Mouse (Mus musculus): ENCODE results near the gene Cdkn1b.
A peak's percentile ranks its signal among the peaks of the same experiment; 100 is the strongest.

The Cdkn1b gene

GRCm38 (mm10) chr6:134929926-134930325 lies 9.7 kb downstream of the Cdkn1b start:
- no peak for DNase-seq (ENCODE audit: low spot score)

- no peak for DNase-seq (ENCODE audit: low spot score)
These were observed 10.2 kb downstream of the Cdkn1b start for GRCm38 (mm10) chr6:134930383-134930782.

- no peak for DNase-seq (ENCODE audit: low spot score)
These were observed 10.9 kb downstream of the Cdkn1b start for GRCm38 (mm10) chr6:134931146-134931545.

- no peak for DNase-seq (ENCODE audit: low spot score)
These were observed 12.4 kb downstream of the Cdkn1b start for GRCm38 (mm10) chr6:134932486-134933206.

- DNase-seq (ENCODE audit: low spot score): no peak
These were observed 13.0 kb downstream of the Cdkn1b start for GRCm38 (mm10) chr6:134933207-134933558.

- no peak for DNase-seq (ENCODE audit: low spot score)
These were observed 14.1 kb downstream of the Cdkn1b start for GRCm38 (mm10) chr6:134934305-134934704.

GRCm38 (mm10) chr6:134939781-134940180 lies 19.6 kb downstream of the Cdkn1b start:
- DNase-seq (ENCODE audit: low spot score): no peak

GRCm38 (mm10) chr6:134943759-134944407 lies 23.7 kb downstream of the Cdkn1b start:
- DNase-seq (ENCODE audit: low spot score): no peak

GRCm38 (mm10) chr6:134946054-134946453 lies 25.9 kb downstream of the Cdkn1b start:
- DNase-seq (ENCODE audit: low spot score): no peak

GRCm38 (mm10) chr6:134946858-134947257 lies 26.7 kb downstream of the Cdkn1b start:
- DNase-seq (ENCODE audit: low spot score): no peak

GRCm38 (mm10) chr6:134947311-134948087 lies 27.3 kb downstream of the Cdkn1b start:
- peak; percentile 79 for DNase-seq (ENCODE audit: low spot score)

- DNase-seq (ENCODE audit: low spot score): no peak
These were observed 28.4 kb downstream of the Cdkn1b start for GRCm38 (mm10) chr6:134948522-134949061.

GRCm38 (mm10) chr6:134949241-134949640 lies 29.0 kb downstream of the Cdkn1b start:
- DNase-seq (ENCODE audit: low spot score): no peak

GRCm38 (mm10) chr6:134951364-134951763 lies 31.2 kb downstream of the Cdkn1b start:
- no peak for DNase-seq (ENCODE audit: low spot score)

- DNase-seq (ENCODE audit: low spot score): no peak
These were observed 33.8 kb downstream of the Cdkn1b start for GRCm38 (mm10) chr6:134953976-134954375.

GRCm38 (mm10) chr6:134956388-134956787 lies 36.2 kb downstream of the Cdkn1b start:
- DNase-seq (ENCODE audit: low spot score): no peak

- DNase-seq (ENCODE audit: low spot score): no peak
These were observed 41.1 kb downstream of the Cdkn1b start for GRCm38 (mm10) chr6:134961286-134961685.

GRCm38 (mm10) chr6:134961858-134962517 lies 41.8 kb downstream of the Cdkn1b start:
- no peak for DNase-seq (ENCODE audit: low spot score)

GRCm38 (mm10) chr6:134962518-134962893 lies 42.3 kb downstream of the Cdkn1b start:
- DNase-seq (ENCODE audit: low spot score): no peak

- no peak for DNase-seq (ENCODE audit: low spot score)
These were observed 43.7 kb downstream of the Cdkn1b start for GRCm38 (mm10) chr6:134963910-134964309.

GRCm38 (mm10) chr6:134966681-134967080 lies 46.5 kb downstream of the Cdkn1b start:
- DNase-seq (ENCODE audit: low spot score): no peak

- DNase-seq (ENCODE audit: low spot score): no peak
These were observed 48.1 kb downstream of the Cdkn1b start for GRCm38 (mm10) chr6:134968326-134968725.
